Mouse (Mus musculus): ENCODE results near the gene Wfdc8. TPM values are rescaled to one million over a fixed set of nuclear protein-coding genes. Genes with fewer than 3 reads are reported as not detected.
"Not testable (repeated sequence)": the region's sequence is repeated elsewhere in the genome, so short reads cannot be mapped to it uniquely, and the experiment has no call there.

Wfdc8 gene
- total and polyA plus RNA-seq, 2 experiments from 2014 or later, result not detected

DNA sequence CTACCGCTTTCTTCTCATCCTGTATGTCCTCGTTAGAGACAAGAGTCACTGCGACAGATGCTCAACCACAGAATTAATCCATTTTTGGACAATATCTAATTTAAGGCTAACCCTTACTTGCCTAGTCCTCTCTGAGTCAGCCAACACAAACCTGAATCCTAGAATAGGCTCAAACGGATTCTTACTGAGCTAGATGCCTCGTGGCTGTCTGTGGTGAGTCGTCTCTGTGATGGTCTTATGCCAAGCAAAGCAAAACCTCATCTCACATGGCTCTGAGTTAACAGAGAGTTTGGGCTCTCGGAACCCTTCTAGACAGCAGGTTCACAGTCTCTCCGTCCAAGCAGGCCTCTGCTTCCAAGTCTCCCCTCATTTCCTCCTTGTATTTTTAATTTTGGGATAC lies 9.0 kb downstream of the Wfdc8 start:
- Histone ChIP-seq H3K4me3 (ENCODE audit: low read depth, low read length) (no peak overlapping the region), H3K4me1 (ENCODE audit: control insufficient read depth, insufficient read depth) (no peaks in the 10 kb centered on the region), H3K36me3 (replicated peaks; ENCODE audit: control insufficient read depth, insufficient read depth, low read length) (no peaks in the 10 kb centered on the region), H3K9ac (replicated peaks; ENCODE audit: low read depth, low read length) (no peak overlapping the region), H3K27ac (ENCODE audit: low read depth) (no peak overlapping the region), H3K27me3 (ENCODE audit: control insufficient read depth, insufficient read depth, low read length) (no peaks in the 10 kb centered on the region), H3K4me2 (ENCODE audit: low read depth, low read length) (no peak overlapping the region), H3K9me3 (replicated peaks; ENCODE audit: control insufficient read depth, low read length) (peaks cover 5% of the 10 kb centered on the region)
- TF ChIP-seq EP300 (IDR thresholded peaks at IDR 0.05; ENCODE audit: low read depth) (no peak), CTCF (IDR thresholded peaks at IDR 0.05; ENCODE audit: low read depth) (no peak)
- no peak for ATAC-seq (ENCODE audit: insufficient read depth, low read depth)
- 75% methylated on average over 8 of the region's 8 CpGs for WGBS
- no peak for DNase-seq (ENCODE audit: low spot score)

DNA sequence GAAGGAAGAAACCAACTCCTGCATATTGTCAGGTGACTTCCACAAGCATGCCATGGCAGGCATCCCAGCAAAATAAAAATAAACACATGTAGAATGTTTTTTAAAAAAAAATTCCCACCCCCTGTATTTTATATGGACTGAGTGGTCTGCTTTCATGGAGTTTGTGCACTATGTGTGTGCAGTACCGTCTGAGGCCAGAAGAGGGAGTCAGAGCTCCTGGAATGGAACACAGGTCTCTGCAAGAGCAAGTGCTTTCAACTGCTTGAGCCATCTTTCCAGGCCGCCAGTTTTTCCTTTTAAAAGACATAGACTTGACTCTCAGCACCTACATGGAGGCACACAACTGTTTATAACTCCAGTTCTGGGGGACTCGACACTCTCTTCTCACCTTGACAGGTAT lies 9.9 kb downstream of the Wfdc8 start:
- DNase-seq (ENCODE audit: low spot score) (no peak), ATAC-seq (ENCODE audit: insufficient read depth, low read depth) (no peak)
- Histone ChIP-seq H3K4me2 (ENCODE audit: low read depth, low read length) (no peak overlapping the region), H3K36me3 (replicated peaks; ENCODE audit: control insufficient read depth, insufficient read depth, low read length) (no peaks in the 10 kb centered on the region), H3K27ac (ENCODE audit: low read depth) (no peak overlapping the region), H3K9me3 (replicated peaks; ENCODE audit: control insufficient read depth, low read length) (peaks cover 5% of the 10 kb centered on the region), H3K4me1 (ENCODE audit: control insufficient read depth, insufficient read depth) (no peaks in the 10 kb centered on the region), H3K9ac (replicated peaks; ENCODE audit: low read depth, low read length) (no peak overlapping the region), H3K27me3 (ENCODE audit: control insufficient read depth, insufficient read depth, low read length) (no peaks in the 10 kb centered on the region), H3K4me3 (ENCODE audit: low read depth, low read length) (no peak overlapping the region)
- 77% methylated on average over 3 of the region's 3 CpGs for WGBS
- TF ChIP-seq EP300 (IDR thresholded peaks at IDR 0.05; ENCODE audit: low read depth) (no peak), CTCF (IDR thresholded peaks at IDR 0.05; ENCODE audit: low read depth) (no peak)

DNA sequence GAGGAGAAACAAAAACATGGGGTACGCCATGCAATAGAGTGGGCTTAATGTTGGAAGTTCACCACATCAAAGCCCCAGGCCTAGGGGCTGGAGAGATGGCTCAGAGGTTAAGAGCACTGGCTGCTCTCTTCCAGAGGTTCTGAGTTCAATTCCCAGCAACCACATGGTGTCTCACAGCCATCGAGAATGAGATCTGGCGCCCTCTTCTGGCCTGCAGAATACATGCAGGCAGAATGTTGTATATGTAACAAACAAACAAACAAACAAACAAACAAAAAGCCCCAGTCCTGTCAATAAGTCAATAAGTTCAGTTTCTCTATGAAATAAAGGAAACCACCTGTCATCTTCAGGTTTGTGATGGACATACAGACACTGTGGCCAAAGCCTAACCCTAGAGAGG lies 13.2 kb downstream of the Wfdc8 start:
- no peak overlapping the region for H3K27ac ChIP-seq (ENCODE audit: low read depth)
- no peaks in the 10 kb centered on the region for H3K27me3 ChIP-seq (ENCODE audit: control insufficient read depth, insufficient read depth, low read length)
- peaks cover 5% of the 10 kb centered on the region for H3K9me3 ChIP-seq (replicated peaks; ENCODE audit: control insufficient read depth, low read length)
- H3K4me1 ChIP-seq (ENCODE audit: control insufficient read depth, insufficient read depth), result no peaks in the 10 kb centered on the region
- H3K4me3 ChIP-seq (ENCODE audit: low read depth, low read length), result no peak overlapping the region
- TF ChIP-seq CTCF (IDR thresholded peaks at IDR 0.05; ENCODE audit: low read depth) (no peak), EP300 (IDR thresholded peaks at IDR 0.05; ENCODE audit: low read depth) (no peak)
- H3K9ac ChIP-seq (replicated peaks; ENCODE audit: low read depth, low read length), result no peak overlapping the region
- WGBS, result 61% methylated on average over 3 of the region's 3 CpGs
- no peak overlapping the region for H3K4me2 ChIP-seq (ENCODE audit: low read depth, low read length)
- no peak for DNase-seq (ENCODE audit: low spot score)
- no peak for ATAC-seq (ENCODE audit: insufficient read depth, low read depth)
- no peaks in the 10 kb centered on the region for H3K36me3 ChIP-seq (replicated peaks; ENCODE audit: control insufficient read depth, insufficient read depth, low read length)

DNA sequence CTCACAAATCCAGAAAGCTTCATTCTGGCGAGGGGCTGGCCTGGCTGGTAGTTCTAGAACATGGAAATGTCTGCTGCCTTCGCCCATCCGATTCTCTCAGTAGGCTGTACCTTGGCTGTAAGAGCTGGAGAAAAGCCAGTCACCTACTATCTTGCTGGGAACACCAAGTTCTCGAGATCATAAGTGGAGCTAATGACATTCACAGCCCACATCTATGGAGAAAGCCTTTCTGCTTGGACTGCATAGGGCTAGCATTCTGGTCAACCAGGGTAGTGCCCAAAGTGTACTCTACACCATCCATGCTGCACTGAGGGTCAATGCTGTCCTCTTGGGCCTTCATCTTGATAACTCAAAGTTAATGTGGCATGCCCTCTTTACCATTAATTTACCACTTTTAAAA lies 19.9 kb downstream of the Wfdc8 start, which contains the start of gene Eppin:
Gene Eppin (minus strand): TSS at position 101 of the 400 bp plus-strand sequence.
- H3K27me3 ChIP-seq (ENCODE audit: control insufficient read depth, insufficient read depth, low read length), result 0 out of 2 replicates have a peak, but pooled peaks cover 2% of the 10 kb centered on the region
- no peak within 1 kb of the TSS for H3K27ac ChIP-seq (ENCODE audit: low read depth)
- H3K4me1 ChIP-seq (ENCODE audit: control insufficient read depth, insufficient read depth), result no peaks in the 10 kb centered on the region
- no peak within 1 kb of the TSS for H3K4me2 ChIP-seq (ENCODE audit: low read depth, low read length)
- 59% methylated on average over 4 of the region's 4 CpGs for WGBS
- no peaks in the 10 kb centered on the region for H3K9me3 ChIP-seq (replicated peaks; ENCODE audit: control insufficient read depth, low read length)
- H3K36me3 ChIP-seq (replicated peaks; ENCODE audit: control insufficient read depth, insufficient read depth, low read length), result no peaks in the 10 kb centered on the region
- no peak within 1 kb of the TSS for H3K4me3 ChIP-seq (ENCODE audit: low read depth, low read length)
- H3K9ac ChIP-seq (replicated peaks; ENCODE audit: low read depth, low read length), result no peak within 1 kb of the TSS
- DNase-seq (ENCODE audit: low spot score) (no peak), ATAC-seq (ENCODE audit: insufficient read depth, low read depth) (no peak)
- no peak for TF ChIP-seq EP300 (IDR thresholded peaks at IDR 0.05; ENCODE audit: low read depth)
- TF ChIP-seq CTCF (IDR thresholded peaks at IDR 0.05; ENCODE audit: low read depth), result no peak

DNA sequence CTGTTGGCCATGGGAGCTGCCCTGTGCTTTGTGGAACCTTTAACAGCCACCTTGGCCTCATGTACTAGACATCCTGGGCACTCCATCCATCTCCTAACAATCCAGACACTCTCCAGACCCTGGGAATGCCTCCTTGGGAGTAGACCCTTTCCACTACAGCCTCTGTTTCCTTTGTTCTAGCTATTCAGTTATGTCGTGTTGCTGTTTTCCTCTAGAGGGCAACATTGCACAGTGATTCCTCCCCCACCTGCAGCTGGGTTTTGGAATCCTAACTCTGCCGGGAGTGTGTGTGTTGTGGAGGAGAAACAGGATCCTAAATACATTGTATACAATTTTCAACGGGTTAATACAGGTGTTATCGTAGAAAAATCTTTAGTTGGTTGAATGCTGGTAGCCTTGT lies 21.4 kb downstream of the Wfdc8 start:
- no peak overlapping the region for H3K9ac ChIP-seq (replicated peaks; ENCODE audit: low read depth, low read length)
- 0 out of 2 replicates have a peak, but pooled peaks cover 10% of the 10 kb centered on the region for H3K27me3 ChIP-seq (ENCODE audit: control insufficient read depth, insufficient read depth, low read length)
- H3K4me2 ChIP-seq (ENCODE audit: low read depth, low read length), result no peak overlapping the region
- 10% methylated on average over 4 of the region's 4 CpGs for WGBS
- no peak overlapping the region for H3K27ac ChIP-seq (ENCODE audit: low read depth)
- ATAC-seq (ENCODE audit: insufficient read depth, low read depth) (no peak), DNase-seq (ENCODE audit: low spot score) (peak; percentile 71)
- H3K4me3 ChIP-seq (ENCODE audit: low read depth, low read length), result no peak overlapping the region
- H3K4me1 ChIP-seq (ENCODE audit: control insufficient read depth, insufficient read depth), result no peaks in the 10 kb centered on the region
- no peaks in the 10 kb centered on the region for H3K9me3 ChIP-seq (replicated peaks; ENCODE audit: control insufficient read depth, low read length)
- no peak for TF ChIP-seq EP300 (IDR thresholded peaks at IDR 0.05; ENCODE audit: low read depth)
- TF ChIP-seq CTCF (IDR thresholded peaks at IDR 0.05; ENCODE audit: low read depth), result peak; percentile 80
- no peaks in the 10 kb centered on the region for H3K36me3 ChIP-seq (replicated peaks; ENCODE audit: control insufficient read depth, insufficient read depth, low read length)

DNA sequence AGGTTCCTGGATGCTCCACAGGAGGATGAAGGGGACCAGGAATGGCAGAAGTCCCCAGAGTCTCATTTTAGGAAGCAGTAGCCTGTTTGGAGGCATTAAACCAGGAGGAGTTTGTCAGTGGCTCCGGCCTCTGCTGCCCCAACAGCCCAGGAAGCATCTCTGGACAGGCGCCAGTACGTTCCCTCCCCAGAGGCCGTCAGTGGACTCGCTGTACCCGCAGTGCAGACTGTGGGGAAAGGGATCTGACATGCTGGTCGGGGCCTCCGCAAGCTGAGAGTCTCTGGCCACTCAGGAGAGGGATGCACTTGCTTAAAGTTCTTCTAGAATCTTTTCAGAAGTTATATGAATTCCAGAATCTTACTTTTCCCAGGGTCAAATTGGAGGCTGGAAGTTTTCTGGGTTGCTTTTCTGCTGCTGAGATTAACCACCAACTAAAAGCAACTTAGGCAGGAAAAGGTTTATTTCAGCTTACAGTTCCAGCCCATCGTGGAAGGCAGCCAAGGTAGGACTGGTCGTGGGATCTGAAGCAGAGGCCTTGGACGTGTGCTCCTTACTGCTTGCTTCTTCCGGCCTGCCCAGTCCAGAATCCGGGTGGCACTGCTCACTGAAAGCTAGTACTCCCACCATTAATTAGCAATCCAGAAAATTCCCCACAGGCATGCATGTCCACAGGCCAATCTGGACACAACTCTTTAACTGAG lies 28.3 kb downstream of the Wfdc8 start, which contains the start of gene Wfdc6a:
Gene Wfdc6a (minus strand): TSS at position 423 of the 701 bp plus-strand sequence.
- ATAC-seq (ENCODE audit: insufficient read depth, low read depth), result not testable (repeated sequence)
- WGBS, result 43% methylated on average over 13 of the region's 13 CpGs

DNA sequence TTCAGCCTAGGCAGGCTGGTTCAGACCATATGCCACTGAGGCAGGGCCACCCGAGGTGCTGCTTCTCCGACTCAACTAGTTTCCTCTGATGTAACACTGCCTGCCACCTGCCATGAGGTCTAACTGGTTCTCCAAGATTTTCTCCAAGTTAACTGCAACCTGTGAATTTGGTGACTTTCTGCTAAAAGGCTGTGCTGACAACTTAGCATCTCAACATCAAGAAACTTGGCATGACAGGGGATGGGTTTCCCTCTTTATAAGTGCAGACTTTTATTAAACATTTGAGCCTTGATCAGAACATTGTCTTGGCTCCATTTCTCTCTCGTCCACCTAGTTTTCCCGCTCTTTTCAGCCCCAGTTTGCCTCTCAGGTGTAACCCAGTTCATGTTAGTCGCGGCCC lies 40.1 kb downstream of the Wfdc8 start, which contains the start of gene Spint3:
Gene Spint3 (minus strand): TSS at position 101 of the 400 bp plus-strand sequence.
- not testable (repeated sequence) for H3K27ac ChIP-seq (ENCODE audit: low read depth); H3K4me3 ChIP-seq (ENCODE audit: low read depth, low read length); ATAC-seq (ENCODE audit: insufficient read depth, low read depth); H3K4me2 ChIP-seq (ENCODE audit: low read depth, low read length); H3K4me1 ChIP-seq (ENCODE audit: control insufficient read depth, insufficient read depth); H3K27me3 ChIP-seq (ENCODE audit: control insufficient read depth, insufficient read depth, low read length); H3K9me3 ChIP-seq (replicated peaks; ENCODE audit: control insufficient read depth, low read length); H3K9ac ChIP-seq (replicated peaks; ENCODE audit: low read depth, low read length); DNase-seq (ENCODE audit: low spot score); H3K36me3 ChIP-seq (replicated peaks; ENCODE audit: control insufficient read depth, insufficient read depth, low read length)
- 79% methylated on average over 6 of the region's 6 CpGs for WGBS

More for the DNA sequence above, 28.3 kb downstream of the Wfdc8 start, which contains the start of gene Wfdc6a:
- not testable (repeated sequence) for H3K9ac ChIP-seq (replicated peaks; ENCODE audit: low read depth, low read length); H3K4me3 ChIP-seq (ENCODE audit: low read depth, low read length); H3K4me2 ChIP-seq (ENCODE audit: low read depth, low read length); H3K27ac ChIP-seq (ENCODE audit: low read depth); H3K27me3 ChIP-seq (ENCODE audit: control insufficient read depth, insufficient read depth, low read length); H3K36me3 ChIP-seq (replicated peaks; ENCODE audit: control insufficient read depth, insufficient read depth, low read length); H3K4me1 ChIP-seq (ENCODE audit: control insufficient read depth, insufficient read depth); H3K9me3 ChIP-seq (replicated peaks; ENCODE audit: control insufficient read depth, low read length); DNase-seq (ENCODE audit: low spot score)

All from heart, postnatal 0 days (tissue).